Mouse (Mus musculus) inflammation-experienced regulatory T-cells, adult 6 months (primary cell): ENCODE data around the gene Scfd2. TPM values are rescaled to one million over a fixed set of nuclear protein-coding genes. Genes with fewer than 3 reads are reported as not detected.

Experiments
- ATAC-seq: one replicate; pipeline ENCODE4 v1.8.0; 2017
- polyA plus RNA-seq, 3 experiments: library from polyadenylated mRNA; unstranded; fragments of 100-300 nt; shearing (Covaris generic); gene quantifications; one replicate each; pipeline ENCODE4 v1.2.1; 2017

The Scfd2 gene
- polyA plus RNA-seq, 3 experiments from 2014 or later, result 15.8 to 17.1 (median 16.3) TPM

- ATAC-seq, result no peak
Measured at GRCm38 (mm10) chr5:74168085-74168484, 363.5 kb downstream of the Scfd2 start.

DNA sequence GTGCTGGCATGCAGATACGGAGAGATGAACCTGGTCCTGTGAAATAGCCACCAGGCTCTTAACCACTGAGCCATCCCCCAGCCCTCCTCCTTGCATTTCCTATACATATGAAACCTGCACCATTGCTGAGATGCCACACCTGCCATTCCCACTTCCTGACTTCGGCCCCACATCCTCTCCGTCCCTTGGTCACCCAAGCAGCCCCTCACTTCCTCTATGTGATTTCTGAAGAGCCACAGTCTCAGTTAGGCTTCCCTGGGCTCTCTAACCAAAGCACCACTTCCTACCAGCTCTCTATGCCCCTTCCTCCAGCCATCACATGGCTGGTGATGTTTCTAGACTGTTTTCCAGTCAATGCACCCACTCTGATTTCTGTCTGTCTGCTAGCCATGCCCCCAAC is 364.9 kb downstream of the Scfd2 start:
- no peak for ATAC-seq

DNA sequence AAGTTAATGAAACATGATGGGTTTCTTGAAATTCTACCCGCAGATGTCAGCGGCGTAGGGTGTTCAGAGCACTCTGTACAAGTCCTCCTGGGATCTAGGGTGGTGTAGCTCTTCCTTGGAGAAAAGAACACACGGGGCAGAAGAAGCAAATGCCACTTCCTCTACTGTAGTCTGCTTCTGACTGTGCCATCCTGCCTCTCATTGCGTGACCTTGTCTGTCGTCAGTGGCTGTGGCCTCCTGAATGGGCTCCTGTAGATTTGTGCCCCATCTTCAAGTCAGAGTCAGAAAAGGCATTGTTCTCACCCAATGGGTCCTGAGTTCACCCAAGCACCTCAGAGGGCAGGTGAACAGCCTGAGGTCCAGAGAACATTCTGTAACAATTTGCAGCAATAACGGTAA is 367.0 kb downstream of the Scfd2 start:
- ATAC-seq, result no peak

GRCm38 (mm10) chr5:74163141-74163540 is 368.4 kb downstream of the Scfd2 start:
- ATAC-seq, result no peak

DNA sequence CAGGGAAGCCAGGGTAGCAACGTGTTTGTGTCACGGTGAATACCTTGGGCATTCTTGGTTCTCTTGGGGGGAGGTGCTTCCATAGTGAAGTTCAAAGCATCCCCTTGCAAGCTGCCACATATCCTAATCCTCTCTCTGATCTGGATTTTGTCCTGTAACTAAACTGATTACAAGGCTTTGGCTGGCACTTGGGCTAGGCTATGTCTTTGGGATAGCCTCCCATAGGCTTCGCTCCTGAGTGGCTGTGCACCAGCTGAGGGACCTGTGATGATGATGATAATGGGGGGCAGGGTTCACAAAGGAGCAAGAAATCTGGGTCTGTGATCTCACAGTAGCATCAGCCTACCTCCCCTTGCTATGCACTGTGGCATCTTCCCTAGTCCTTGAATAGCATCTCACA is 369.5 kb downstream of the Scfd2 start:
- ATAC-seq, result no peak

GRCm38 (mm10) chr5:74161297-74161926 is 370.1 kb downstream of the Scfd2 start:
- no peak for ATAC-seq

DNA sequence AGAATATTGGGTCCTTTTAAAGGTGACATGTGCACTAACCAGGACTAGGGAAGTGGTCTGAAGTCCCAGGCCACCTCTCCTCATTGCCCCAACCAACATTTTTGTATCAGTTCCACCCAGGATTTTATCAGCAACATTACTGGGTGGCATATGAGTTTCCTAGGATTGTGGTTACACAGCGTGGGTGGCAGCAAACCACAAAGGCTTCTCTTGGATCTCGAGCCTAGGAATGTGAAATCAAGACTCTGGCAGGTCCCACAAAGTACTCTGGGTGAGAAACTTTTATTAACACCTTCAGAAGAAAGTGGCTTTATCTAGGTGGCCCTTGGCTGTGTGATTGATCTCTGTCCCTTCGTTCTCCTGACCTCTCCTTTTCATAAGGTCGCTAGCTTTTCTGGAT is 371.2 kb downstream of the Scfd2 start:
- no peak for ATAC-seq

DNA sequence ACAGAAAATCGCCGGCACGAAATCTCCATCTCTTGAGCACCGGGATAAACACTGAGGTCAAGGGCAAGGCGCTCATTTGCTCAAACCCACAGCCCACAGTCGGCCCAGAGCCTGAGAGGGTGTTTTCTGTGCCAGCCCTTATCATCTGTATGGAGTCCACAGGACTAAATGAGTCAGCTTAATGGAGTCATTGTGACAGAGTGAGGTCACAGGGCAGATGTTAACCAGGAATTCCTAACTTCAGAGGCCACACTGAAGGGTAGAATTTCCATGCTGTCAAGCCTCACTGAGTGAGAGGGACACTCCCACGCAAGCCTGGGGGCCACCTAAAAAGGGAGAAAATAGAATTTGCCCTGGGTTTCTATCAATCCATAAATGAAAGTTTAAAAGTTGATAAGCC is 371.7 kb downstream of the Scfd2 start:
- ATAC-seq, result no peak

GRCm38 (mm10) chr5:74158929-74159632 is 372.5 kb downstream of the Scfd2 start:
- ATAC-seq, result no peak

- no peak for ATAC-seq
Measured at GRCm38 (mm10) chr5:74155860-74156351, 375.7 kb downstream of the Scfd2 start.

Other genes starting within 250 kb of the Scfd2 start
- 10 to 100 TPM; 82.8 to 94.6 (median 84.7) TPM for gene Fip1l1, start 3.7 kb upstream of the Scfd2 start, polyA plus RNA-seq
- under 1 TPM in 2 of 3 experiments, not detected in 1; 0.27 to 0.52 TPM for gene Lnx1, start 171.2 kb upstream of the Scfd2 start, polyA plus RNA-seq